Mouse (Mus musculus) right cerebral cortex, postnatal 4 days (tissue): ENCODE measurements at regions not wholly inside any gene's neighbourhood (a gene's known extent, or its start where the extent isn't known, plus 50 kb on each side); places are given as distances from the start of the nearest gene placed in this dataset.
"Not testable (repeated sequence)": the region's sequence is repeated elsewhere in the genome, so short reads cannot be mapped to it uniquely, and the experiment has no call there.

Source experiments
- DNase-seq: peaks from one replicate; pipeline ENCODE4 v3.0.0-alpha.2; 2022

DNA sequence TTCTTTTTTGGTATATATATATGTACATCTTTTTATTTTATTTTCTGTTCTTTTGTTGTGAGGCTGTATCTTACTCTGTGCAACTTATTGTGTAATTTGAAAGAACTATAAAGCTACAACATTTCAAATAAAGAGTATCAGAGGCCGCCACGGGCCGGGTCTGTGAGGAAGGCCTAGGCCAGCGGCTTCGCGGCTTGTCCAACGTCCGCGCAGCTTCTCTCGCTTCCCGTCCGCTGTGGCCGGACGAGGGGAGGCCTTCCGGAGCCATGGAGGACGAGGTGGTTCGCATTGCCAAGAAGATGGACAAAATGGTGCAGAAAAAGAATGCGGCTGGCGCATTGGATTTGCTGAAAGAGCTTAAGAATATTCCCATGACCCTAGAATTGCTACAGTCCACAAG lies 167.4 kb downstream of the Kif21a start:
- DNase-seq, result not testable (repeated sequence)

GRCm38 (mm10) chr15:90869452-90869851 lies 180.3 kb downstream of the Kif21a start:
- no peak for DNase-seq

DNA sequence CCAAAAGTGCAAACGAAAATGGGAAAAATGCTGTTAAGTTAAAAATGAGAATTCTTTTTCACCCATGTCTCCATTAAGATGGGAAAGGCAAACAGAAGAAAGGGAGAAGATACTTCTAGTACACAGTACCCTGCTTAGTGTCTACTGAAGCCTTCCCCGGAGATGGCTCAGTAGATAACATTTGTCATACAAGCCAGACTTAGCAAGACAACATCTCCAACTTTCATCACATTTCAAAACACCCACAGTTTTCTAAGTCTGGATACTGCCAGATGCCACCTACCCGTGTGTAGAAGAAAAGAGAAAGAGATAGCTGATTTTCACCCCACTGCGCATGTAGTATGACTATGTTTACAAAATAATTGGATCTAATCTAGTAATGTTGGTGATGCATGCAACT lies 174.5 kb upstream of the Cpne8 start:
- not testable (repeated sequence) for DNase-seq

- DNase-seq, result no peak
Measured at GRCm38 (mm10) chr15:90851991-90852390, 172.8 kb upstream of the Cpne8 start.

- DNase-seq, result no peak
Measured at GRCm38 (mm10) chr15:90841471-90841870, 162.2 kb upstream of the Cpne8 start.

DNA sequence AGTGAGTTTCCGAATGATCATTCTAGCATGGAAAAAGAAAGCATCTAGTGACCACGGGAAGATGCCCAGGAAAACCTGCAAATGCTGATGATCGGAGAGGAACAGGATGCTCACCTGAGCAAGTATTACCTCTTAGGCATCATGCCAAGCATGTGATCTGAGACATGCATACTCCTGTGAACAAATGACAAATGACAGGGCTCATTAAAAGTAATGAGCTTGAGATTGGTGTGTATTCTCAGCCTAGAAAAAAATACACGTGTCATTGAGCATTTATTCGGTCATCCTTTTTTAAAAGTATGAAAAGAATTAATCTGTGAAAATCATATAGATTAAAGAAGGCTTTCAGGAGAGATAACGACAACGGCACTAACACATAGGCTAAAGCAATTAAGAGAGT lies 156.4 kb upstream of the Cpne8 start:
- DNase-seq, result no peak

GRCm38 (mm10) chr15:90827816-90828215 lies 148.6 kb upstream of the Cpne8 start:
- DNase-seq, result no peak

DNA sequence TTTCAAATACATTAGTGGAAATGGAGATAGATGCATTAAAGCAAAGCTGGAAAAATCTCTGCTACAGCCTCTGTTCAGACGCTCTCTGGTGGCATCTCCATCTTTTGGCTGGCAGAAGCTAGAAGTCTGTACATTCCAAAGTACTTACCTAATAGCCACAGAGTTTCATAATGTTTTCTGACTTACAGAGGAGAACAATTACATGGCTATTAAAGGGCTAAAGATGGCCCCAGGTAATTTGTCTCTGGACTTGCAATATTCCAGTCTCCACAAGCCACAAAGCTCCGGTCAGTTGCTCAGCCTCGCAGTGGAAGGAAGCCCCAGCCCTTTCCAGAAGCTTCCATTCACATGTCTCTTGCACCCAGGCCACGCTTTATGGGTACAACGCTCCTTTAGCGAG lies 143.1 kb upstream of the Cpne8 start:
- no peak for DNase-seq

- no peak for DNase-seq
Measured at GRCm38 (mm10) chr15:90819949-90820655, 140.9 kb upstream of the Cpne8 start.

GRCm38 (mm10) chr15:90818161-90818560 lies 138.9 kb upstream of the Cpne8 start:
- DNase-seq, result no peak

GRCm38 (mm10) chr15:90813907-90814306 lies 134.7 kb upstream of the Cpne8 start:
- no peak for DNase-seq

DNA sequence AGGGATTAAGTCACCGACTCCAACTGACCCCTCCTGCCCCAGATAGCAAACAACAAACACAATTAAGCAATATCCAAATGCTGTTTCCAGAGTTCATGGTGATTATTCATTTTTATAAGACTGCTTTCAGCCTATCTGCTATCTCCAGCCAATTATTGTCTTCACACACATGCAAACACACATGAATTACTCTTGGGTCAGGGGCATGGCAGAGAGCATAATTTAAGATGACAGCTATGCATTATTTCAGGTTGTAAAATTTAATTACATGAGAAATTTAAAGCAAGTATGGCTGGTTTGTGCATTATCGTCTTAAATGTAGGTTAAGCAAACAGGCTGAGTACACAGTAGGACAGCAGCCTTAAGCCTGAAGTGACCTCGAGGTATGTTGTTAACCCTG lies 131.1 kb upstream of the Cpne8 start:
- no peak for DNase-seq

DNA sequence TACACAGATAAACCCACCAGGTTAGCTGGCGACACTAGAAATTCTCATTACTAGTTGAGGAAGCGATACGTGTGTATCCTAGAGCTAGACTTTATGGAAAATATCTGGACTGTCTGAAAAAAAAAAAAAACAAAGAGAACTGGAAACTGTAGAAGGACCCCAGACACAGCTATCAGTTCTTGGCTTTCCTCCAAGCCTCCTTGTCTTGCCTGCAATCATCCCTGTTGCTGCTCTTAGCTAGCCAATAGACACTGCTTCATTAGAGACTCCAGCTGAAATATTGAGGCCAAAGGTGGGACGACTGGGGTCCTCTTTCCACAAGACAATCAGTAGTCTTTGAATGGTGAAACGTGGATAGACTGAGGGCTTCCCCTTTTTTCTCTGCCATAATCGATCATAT lies 129.0 kb upstream of the Cpne8 start:
- DNase-seq, result no peak

GRCm38 (mm10) chr15:90798056-90798455 lies 118.8 kb upstream of the Cpne8 start:
- DNase-seq, result no peak

DNA sequence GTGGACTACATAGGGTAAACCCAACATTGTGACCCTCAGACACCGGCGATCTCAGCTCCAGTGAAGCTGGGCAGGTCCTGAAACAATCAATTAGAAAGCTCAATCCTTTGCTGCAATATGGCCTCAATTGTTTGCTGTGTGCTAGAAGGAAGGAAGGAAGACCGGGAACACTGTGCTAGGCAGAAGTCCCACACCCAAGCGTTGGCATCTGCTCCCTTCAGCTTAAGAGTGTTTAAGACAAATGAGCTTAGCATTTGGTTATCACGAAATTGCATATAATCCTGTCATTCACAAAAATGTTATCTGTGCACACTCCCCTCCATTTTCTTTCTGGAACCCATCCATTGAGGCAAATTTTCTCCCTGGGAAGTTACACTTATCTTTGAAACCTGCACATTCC lies 110.7 kb upstream of the Cpne8 start:
- no peak for DNase-seq

- no peak for DNase-seq
Measured at GRCm38 (mm10) chr15:90784741-90785140, 105.5 kb upstream of the Cpne8 start.

DNA sequence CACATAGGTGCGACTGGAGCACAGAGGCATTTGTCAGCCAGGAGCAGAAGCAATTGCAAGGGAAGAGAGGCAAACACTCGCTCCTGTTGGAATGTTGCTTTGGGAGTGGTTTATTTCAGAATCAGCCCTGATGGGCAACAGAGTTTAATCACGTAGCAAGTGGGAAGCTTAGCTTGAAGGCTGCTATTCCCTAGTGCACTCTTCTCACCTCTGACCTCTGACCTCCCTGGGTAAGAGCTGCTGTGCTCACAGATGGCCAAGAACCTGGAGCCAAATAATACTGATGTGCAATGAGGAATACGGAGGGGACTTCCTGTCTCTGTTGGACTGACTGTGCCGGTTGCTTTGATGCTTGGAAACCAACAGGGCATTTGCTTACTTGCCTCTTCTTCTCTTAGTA lies 88.3 kb upstream of the Cpne8 start:
- no peak for DNase-seq

GRCm38 (mm10) chr15:90764501-90764900 lies 85.3 kb upstream of the Cpne8 start:
- DNase-seq, result not testable (repeated sequence)

DNA sequence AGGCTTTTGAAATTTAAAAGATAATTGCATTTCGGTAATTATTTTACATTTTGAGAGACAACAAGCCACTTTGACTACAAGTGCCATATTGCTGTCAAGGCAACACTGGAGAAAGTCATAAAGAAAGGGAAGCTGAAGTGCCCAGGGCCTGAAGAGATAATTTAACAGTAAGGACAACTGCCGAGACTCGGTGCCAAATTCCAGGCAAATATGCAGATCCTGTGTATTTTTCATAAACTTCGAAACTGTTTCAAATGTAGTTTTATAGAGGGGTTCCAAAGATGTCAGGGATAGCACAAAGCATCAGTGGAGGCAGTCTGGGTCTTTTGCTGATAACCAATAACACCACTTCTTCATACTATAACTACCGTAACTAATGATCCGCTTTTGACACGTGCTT lies 54.7 kb upstream of the Cpne8 start:
- peak; percentile 26 for DNase-seq
